Mouse (Mus musculus): ENCODE data around the gene Nrp1. TPM values are rescaled to one million over a fixed set of nuclear protein-coding genes. Genes with fewer than 3 reads are reported as not detected.

Nrp1 gene
- polyA plus RNA-seq, 1 experiment from 2014 or later: 70.5 TPM

DNA sequence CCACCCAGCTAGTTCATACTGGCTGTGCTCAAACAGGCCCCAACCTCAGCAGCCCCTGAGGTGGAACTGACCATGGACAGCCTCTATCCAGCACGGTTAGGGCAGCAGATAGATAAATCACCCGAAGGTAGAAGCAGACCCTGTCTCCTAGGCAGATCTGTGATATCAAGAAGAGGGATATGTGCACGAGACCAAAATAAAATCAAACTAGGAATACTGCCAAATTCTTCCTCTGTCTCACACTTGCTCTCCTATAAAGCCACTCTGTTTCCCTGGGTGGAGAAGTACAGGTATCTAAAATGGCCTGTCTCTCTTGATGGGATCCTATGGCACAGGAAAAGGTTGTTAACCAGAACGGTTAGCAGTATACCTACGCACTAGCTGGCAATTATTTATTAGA lies 2.2 kb upstream of the Nrp1 start:
- Histone ChIP-seq H3K9me3 (no peaks in the 10 kb centered on the region), H3K27ac (no peak overlapping the region), H3K9ac (no peak overlapping the region), H3K4me1 (peaks cover 15% of the 10 kb centered on the region; the same call in 1 of the 2 replicates), H3K4me2 (replicated peaks) (no peak overlapping the region), H3K27me3 (no peaks in the 10 kb centered on the region), H3K4me3 (no peak overlapping the region), H3K36me3 (no peaks in the 10 kb centered on the region)
- no peak for ATAC-seq (ENCODE audit: insufficient number of reproducible peaks, insufficient read depth, low FRiP score, low TSS enrichment)
- WGBS: 82% methylated on average over 5 of the region's 5 CpGs

DNA sequence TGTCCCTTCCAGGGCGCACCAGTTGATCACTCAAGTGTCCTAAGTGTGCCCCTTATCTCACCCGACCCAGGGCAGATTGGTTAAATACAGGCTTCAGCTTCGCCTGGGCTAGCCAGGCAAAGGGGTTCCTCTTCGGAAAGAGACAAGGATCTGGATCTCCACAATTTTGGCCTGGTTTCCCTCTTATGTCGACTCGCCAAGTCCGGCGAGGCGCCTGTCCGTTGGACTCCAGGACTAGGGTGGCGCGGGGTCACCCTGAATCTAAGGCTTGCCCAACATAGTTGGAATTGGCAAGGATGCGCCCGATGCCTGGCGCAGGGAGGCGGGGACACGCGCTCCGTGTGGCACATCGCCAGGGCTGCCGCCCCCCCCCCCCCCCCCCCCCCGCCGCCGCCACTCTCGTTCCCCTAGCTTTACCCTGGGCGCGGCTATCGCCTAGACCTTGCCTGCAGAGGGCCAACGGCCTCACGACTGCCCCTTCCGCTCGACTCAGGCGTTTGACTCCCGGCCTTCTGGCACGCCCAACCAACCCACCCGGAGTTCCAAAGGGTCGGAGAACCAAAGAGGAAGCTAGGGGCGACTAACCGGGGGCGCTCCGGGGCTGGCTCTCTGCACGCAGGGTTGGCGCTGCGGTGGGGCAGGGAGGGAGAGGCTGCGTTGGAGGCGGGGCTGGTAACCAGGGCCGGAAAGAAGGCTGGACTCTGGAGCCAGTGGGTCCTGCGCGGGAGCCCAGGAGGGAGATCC lies 1.4 kb upstream of the Nrp1 start:
- Histone ChIP-seq H3K9ac (peak overlapping the region; percentile 53), H3K27me3 (no peaks in the 10 kb centered on the region)
- 3% methylated on average over 36 of the region's 49 CpGs for WGBS

DNA sequence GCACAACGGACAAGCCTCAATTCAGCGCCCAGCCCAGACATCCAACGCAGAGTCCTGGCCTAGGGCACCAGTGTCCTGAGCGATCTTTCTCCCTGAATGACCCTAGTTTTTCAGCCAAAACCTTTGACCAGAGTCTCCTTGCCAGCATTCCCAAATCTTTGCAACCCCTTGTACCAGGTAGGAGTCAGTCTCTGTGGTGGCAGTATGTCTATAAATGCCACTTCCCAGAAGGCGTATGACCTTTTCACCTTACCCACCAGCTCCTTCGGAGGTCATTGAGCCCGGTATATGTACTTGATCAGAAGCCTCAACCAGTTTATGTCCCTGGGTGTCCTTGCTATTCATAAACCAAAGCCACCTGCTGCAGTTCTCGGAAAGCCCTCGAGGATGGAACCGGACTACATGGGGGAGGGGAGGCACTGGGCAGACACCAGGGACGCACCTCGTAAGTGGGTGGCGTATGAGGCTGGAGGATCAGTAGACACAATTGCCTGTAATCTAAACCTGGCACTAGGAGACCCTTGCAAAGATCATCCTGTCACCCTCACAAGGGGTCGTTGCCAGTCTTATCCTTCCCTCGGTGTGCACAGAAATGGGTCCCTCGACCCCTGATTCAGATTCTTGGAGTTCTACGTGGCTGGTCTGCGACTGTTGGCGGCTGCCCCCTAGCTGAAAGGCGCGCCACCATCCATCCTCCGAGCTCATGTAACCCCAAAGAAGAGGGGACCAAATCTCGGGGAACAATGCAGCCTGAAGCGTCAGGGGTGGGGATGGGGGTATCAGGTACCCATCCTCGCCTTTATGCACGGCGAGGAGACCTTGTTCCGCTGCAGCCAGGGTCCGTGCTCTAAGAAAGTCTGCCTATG lies 631 bp upstream of the Nrp1 start:
- H3K27ac ChIP-seq: peak overlapping the region; percentile 91
- peak overlapping the region; percentile 99 for H3K4me2 ChIP-seq (replicated peaks)
- H3K36me3 ChIP-seq: no peaks in the 10 kb centered on the region
- H3K4me1 ChIP-seq: peaks cover 20% of the 10 kb centered on the region; the same call in 1 of the 2 replicates
- peak; percentile 53 for ATAC-seq (ENCODE audit: insufficient number of reproducible peaks, insufficient read depth, low FRiP score, low TSS enrichment)
- WGBS: under 1% methylated on average over 29 of the region's 29 CpGs
- H3K27me3 ChIP-seq: no peaks in the 10 kb centered on the region
- H3K4me3 ChIP-seq: peak overlapping the region; percentile 74
- no peaks in the 10 kb centered on the region for H3K9me3 ChIP-seq
- H3K9ac ChIP-seq: peak overlapping the region; percentile 82

More for the DNA sequence above, 1.4 kb upstream of the Nrp1 start:
- Histone ChIP-seq H3K4me3 (peak overlapping the region; percentile 74), H3K9me3 (no peaks in the 10 kb centered on the region), H3K4me1 (peaks cover 20% of the 10 kb centered on the region; the same call in 1 of the 2 replicates), H3K4me2 (replicated peaks) (peak overlapping the region; percentile 99), H3K36me3 (no peaks in the 10 kb centered on the region), H3K27ac (peak overlapping the region; percentile 64)
- ATAC-seq (ENCODE audit: insufficient number of reproducible peaks, insufficient read depth, low FRiP score, low TSS enrichment): peak; percentile 59; the same call in 1 of the 2 replicates

DNA sequence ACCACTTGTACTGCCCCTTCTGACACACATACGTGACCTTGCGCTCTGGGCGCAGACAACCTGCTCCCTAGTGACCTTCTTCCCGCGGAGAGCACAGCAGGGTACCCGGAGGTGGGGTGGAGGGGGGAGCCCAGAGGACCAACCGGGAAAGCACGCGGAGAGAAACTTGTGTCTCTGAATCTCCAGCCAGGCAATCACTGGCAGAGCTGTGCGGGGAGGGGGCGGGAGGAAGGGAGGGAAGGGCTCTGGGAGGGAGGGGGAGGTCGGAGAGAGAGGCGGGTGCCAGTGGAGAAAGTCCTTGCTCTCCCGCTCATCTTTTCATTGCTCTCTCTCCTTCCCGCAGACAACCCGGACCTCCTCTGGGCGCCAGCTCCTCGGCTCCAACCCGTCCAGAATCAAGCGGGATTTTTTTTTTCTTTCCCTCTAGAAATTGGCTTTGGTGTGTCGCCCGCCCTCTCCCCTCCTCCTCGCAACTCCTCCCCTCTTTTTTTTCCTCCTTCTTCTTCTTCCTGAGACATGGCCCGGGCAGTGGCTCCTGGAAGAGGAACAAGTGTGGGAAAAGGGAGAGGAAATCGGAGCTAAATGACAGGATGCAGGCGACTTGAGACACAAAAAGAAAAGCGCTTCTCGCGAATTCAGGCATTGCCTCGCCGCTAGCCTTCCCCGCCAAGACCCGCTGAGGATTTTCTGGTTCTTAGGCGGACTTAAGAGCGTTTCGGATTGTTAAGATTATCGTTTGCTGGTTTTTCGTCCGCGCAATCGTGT lies 534 bp downstream of the Nrp1 start:
- Histone ChIP-seq H3K9me3 (no peaks in the 10 kb centered on the region), H3K4me2 (replicated peaks) (peak overlapping the region; percentile 99), H3K4me1 (peaks cover 20% of the 10 kb centered on the region; the same call in 1 of the 2 replicates), H3K9ac (peak overlapping the region; percentile 82), H3K36me3 (no peaks in the 10 kb centered on the region), H3K27ac (peak overlapping the region; percentile 91), H3K27me3 (no peaks in the 10 kb centered on the region), H3K4me3 (peak overlapping the region; percentile 74)
- under 1% methylated on average over 40 of the region's 41 CpGs for WGBS
- peak; percentile 19; the same call in 1 of the 2 replicates for ATAC-seq (ENCODE audit: insufficient number of reproducible peaks, insufficient read depth, low FRiP score, low TSS enrichment)

DNA sequence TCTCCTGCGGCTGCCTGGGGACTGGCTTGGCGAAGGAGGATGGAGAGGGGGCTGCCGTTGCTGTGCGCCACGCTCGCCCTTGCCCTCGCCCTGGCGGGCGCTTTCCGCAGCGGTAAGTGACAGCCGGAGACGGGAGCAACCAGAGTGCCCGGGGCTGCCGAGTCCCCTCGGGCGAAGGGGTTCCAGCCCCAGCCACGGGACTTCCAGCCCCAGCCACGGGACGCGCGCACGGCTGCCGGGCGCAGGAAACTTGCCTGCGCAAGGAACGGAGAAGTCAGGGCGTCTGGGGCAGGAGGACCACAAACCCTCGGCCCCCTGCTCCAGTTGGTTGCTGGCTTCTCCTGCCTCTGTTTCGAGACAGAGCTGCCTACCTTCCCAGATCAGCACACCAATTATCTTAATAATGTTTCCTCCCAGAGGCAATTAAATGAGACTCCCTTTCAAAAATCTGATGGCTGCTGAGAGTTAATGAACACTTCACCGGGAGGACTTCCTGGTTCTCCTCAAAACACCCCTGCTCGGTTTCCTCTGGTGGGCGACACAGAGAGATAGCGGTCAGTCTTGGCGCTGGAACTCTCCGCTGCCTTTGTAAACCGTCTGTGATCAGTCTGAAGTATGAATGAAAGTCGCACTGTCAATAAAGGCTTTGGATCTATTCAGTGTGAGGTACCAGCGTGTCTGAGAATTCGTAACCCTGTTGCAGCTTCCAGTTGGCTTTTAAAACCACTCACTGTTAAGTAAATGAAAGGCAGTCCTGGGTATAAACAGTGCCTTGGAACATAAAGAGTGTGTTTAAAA lies 1.3 kb downstream of the Nrp1 start:
- Histone ChIP-seq H3K4me1 (peaks cover 20% of the 10 kb centered on the region; the same call in 1 of the 2 replicates), H3K4me3 (peak overlapping the region; percentile 74), H3K4me2 (replicated peaks) (peak overlapping the region; percentile 99), H3K36me3 (no peaks in the 10 kb centered on the region), H3K27ac (peak overlapping the region; percentile 91), H3K9me3 (no peaks in the 10 kb centered on the region), H3K9ac (peak overlapping the region; percentile 82), H3K27me3 (no peaks in the 10 kb centered on the region)
- no peak for ATAC-seq (ENCODE audit: insufficient number of reproducible peaks, insufficient read depth, low FRiP score, low TSS enrichment)
- under 1% methylated on average over 40 of the region's 40 CpGs for WGBS

DNA sequence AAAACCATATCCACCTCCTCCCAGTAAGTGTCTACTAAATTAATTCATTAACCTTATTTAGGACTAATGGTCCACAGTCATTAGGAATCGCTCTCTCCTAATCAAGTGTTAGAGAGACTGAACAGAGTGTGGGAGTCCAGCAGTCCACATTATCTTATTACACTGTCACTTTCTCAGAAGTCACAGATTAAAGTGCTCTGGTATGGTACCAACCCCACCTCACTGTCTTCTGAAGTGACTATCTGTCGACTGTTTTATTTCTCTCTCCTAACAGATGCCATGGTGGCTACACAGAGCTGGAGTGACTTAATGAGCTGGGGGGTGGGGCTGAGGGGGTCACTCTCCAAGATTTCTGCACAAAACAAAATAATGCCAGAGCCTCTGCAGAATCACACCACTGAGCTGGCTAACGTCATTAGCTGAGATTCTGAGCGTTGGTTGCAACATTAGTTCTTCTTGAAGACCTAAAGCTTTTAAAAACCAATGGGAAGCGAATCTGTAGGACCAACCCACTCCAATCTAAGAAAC lies 3.0 kb downstream of the Nrp1 start:
- 43% methylated on average over 5 of the region's 5 CpGs for WGBS
- H3K9ac ChIP-seq: no peak overlapping the region
- H3K27ac ChIP-seq: no peak overlapping the region
- H3K9me3 ChIP-seq: no peaks in the 10 kb centered on the region
- no peak for ATAC-seq (ENCODE audit: insufficient number of reproducible peaks, insufficient read depth, low FRiP score, low TSS enrichment)
- peaks cover 24% of the 10 kb centered on the region; the same call in 1 of the 2 replicates for H3K4me1 ChIP-seq
- no peaks in the 10 kb centered on the region for H3K36me3 ChIP-seq
- H3K4me2 ChIP-seq (replicated peaks): peak overlapping the region; percentile 99
- H3K27me3 ChIP-seq: no peaks in the 10 kb centered on the region
- peak overlapping the region; percentile 74 for H3K4me3 ChIP-seq

GRCm38 (mm10) chr8:128362940-128363595 lies 4.7 kb downstream of the Nrp1 start:
- Histone ChIP-seq H3K4me2 (replicated peaks) (peak overlapping the region; percentile 37), H3K27ac (no peak overlapping the region), H3K36me3 (no peaks in the 10 kb centered on the region), H3K9me3 (no peaks in the 10 kb centered on the region), H3K4me1 (peaks cover 12% of the 10 kb centered on the region; the same call in 1 of the 2 replicates), H3K27me3 (no peaks in the 10 kb centered on the region), H3K4me3 (no peak overlapping the region), H3K9ac (no peak overlapping the region)
- 14% methylated on average over 11 of the region's 11 CpGs for WGBS
- ATAC-seq (ENCODE audit: insufficient number of reproducible peaks, insufficient read depth, low FRiP score, low TSS enrichment): no peak

GRCm38 (mm10) chr8:128370496-128370895 lies 12.1 kb downstream of the Nrp1 start:
- no peak overlapping the region for H3K27ac ChIP-seq
- WGBS: 53% methylated on average over 4 of the region's 4 CpGs
- no peaks in the 10 kb centered on the region for H3K27me3 ChIP-seq
- H3K4me1 ChIP-seq: peaks cover 9% of the 10 kb centered on the region; the same call in 1 of the 2 replicates
- H3K9ac ChIP-seq: no peak overlapping the region
- H3K4me2 ChIP-seq (replicated peaks): no peak overlapping the region
- no peaks in the 10 kb centered on the region for H3K36me3 ChIP-seq
- H3K4me3 ChIP-seq: no peak overlapping the region
- no peak for ATAC-seq (ENCODE audit: insufficient number of reproducible peaks, insufficient read depth, low FRiP score, low TSS enrichment)
- no peaks in the 10 kb centered on the region for H3K9me3 ChIP-seq

GRCm38 (mm10) chr8:128371026-128371425 lies 12.6 kb downstream of the Nrp1 start:
- ATAC-seq (ENCODE audit: insufficient number of reproducible peaks, insufficient read depth, low FRiP score, low TSS enrichment): no peak
- 81% methylated on average over 6 of the region's 6 CpGs for WGBS
- Histone ChIP-seq H3K27ac (no peak overlapping the region), H3K9ac (no peak overlapping the region), H3K9me3 (no peaks in the 10 kb centered on the region), H3K4me1 (peaks cover 7% of the 10 kb centered on the region; the same call in 1 of the 2 replicates), H3K36me3 (no peaks in the 10 kb centered on the region), H3K27me3 (no peaks in the 10 kb centered on the region), H3K4me2 (replicated peaks) (no peak overlapping the region), H3K4me3 (no peak overlapping the region)

- WGBS: 72% methylated on average over 3 of the region's 3 CpGs
- Histone ChIP-seq H3K9me3 (no peaks in the 10 kb centered on the region), H3K4me2 (replicated peaks) (no peak overlapping the region)
Observed at GRCm38 (mm10) chr8:128371789-128372188, 13.4 kb downstream of the Nrp1 start.

More at GRCm38 (mm10) chr8:128371789-128372188, 13.4 kb downstream of the Nrp1 start:
- no peak overlapping the region for H3K9ac ChIP-seq
- H3K4me3 ChIP-seq: no peak overlapping the region
- H3K36me3 ChIP-seq: no peaks in the 10 kb centered on the region
- ATAC-seq (ENCODE audit: insufficient number of reproducible peaks, insufficient read depth, low FRiP score, low TSS enrichment): no peak
- no peaks in the 10 kb centered on the region for H3K27me3 ChIP-seq
- H3K4me1 ChIP-seq: 0 out of 2 replicates have a peak, but pooled peaks cover 8% of the 10 kb centered on the region
- H3K27ac ChIP-seq: no peak overlapping the region

Measured in embryonic facial prominence, embryonic 12.5 days (tissue).